Mouse (Mus musculus) intestine, embryonic 16.5 days (tissue): ENCODE data around the gene Vipas39. TPM values are rescaled to one million over a fixed set of nuclear protein-coding genes. Genes with fewer than 3 reads are reported as not detected.
"Not testable (repeated sequence)": the region's sequence is repeated elsewhere in the genome, so short reads cannot be mapped to it uniquely, and the experiment has no call there.

Experiments
- ATAC-seq: fragments of 200-750 bp; cut with Nextera tagmentation; 2 replicates; pipeline ENCODE4 v1.8.0; 2017; ENCODE audit warnings: moderate TSS enrichment, moderate library complexity
- H3K27ac ChIP-seq: fragments of 300-500 bp; sonication (generic); 2 replicates; pipeline ENCODE4 v1.5.1; 2014; ENCODE audit warnings: mild to moderate bottlenecking, low read length
- H3K27me3 ChIP-seq: fragments of 300-500 bp; sonication (generic); replicated peaks from 2 replicates; pipeline ENCODE4 v1.6.1; 2014; ENCODE audit warnings: low read length, control low read depth, mixed read lengths; ENCODE audit not compliant: control insufficient read depth, insufficient read depth
- H3K36me3 ChIP-seq: fragments of 300-500 bp; sonication (generic); 2 replicates; pipeline ENCODE4 v1.6.1; 2014; ENCODE audit warnings: low read length, control low read depth; ENCODE audit not compliant: control insufficient read depth, insufficient read depth
- H3K4me1 ChIP-seq: fragments of 300-500 bp; sonication (generic); 2 replicates; pipeline ENCODE4 v1.6.1; 2014; ENCODE audit warnings: low read length, control low read depth, mixed read lengths; ENCODE audit not compliant: control insufficient read depth, insufficient read depth
- H3K4me2 ChIP-seq: fragments of 300-500 bp; sonication (generic); 2 replicates; pipeline ENCODE4 v1.6.1; 2014; ENCODE audit warnings: low read depth, low read length, control low read depth
- H3K4me3 ChIP-seq: fragments of 300-500 bp; sonication (generic); 2 replicates; pipeline ENCODE4 v1.5.1; 2014; ENCODE audit warnings: mild to moderate bottlenecking, low read length
- H3K9ac ChIP-seq: fragments of 300-500 bp; sonication (generic); 2 replicates; pipeline ENCODE4 v1.6.1; 2014; ENCODE audit warnings: low read depth, low read length
- H3K9me3 ChIP-seq: fragments of 300-500 bp; sonication (generic); 2 replicates; pipeline ENCODE4 v1.6.1; 2016; ENCODE audit warnings: low read length, control low read depth; ENCODE audit not compliant: control insufficient read depth
- WGBS: fragments of 180-500 bp; shearing (Covaris S2); extraction: QIAGEN DNeasy Blood & Tissue Kit; methylation state at CpG from one replicate; pipeline ENCODE4 v1.1.7; 2014; 5-methylcytosine and 5-hydroxymethylcytosine counted together
- polyA plus RNA-seq: library from polyadenylated mRNA; unstranded; fragments of >200 nt; fragmentation: Nextera tagmentation; extraction: Ambion mirVana; gene quantifications from 2 replicates; pipeline ENCODE4 v1.2.1, GENCODE M21; 2015

Gene Vipas39
- polyA plus RNA-seq, 1 experiment from 2014 or later: 42.4 TPM

DNA sequence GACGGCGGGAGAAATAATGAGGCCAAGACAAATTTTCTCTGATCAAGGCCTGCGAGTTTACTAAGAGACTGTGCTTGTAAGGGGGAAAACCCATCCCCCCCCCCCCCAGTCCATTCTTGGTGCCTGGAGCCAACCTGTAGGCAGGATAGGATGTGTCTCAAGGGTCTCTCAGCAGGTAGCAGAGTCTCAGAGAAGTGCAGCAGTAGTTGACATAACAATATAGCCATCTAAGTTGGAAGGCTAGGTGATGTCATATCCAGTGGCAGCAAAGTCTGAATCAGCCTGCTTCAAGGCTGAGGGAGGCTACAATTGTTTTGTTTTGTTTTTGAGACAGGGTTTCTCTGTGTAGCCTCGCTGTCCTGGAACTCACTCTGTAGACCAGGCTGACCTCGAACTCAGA, 60.3 kb downstream of the Vipas39 start:
- 88% methylated on average over 5 of the region's 5 CpGs for WGBS
- not testable (repeated sequence) for H3K27ac ChIP-seq

DNA sequence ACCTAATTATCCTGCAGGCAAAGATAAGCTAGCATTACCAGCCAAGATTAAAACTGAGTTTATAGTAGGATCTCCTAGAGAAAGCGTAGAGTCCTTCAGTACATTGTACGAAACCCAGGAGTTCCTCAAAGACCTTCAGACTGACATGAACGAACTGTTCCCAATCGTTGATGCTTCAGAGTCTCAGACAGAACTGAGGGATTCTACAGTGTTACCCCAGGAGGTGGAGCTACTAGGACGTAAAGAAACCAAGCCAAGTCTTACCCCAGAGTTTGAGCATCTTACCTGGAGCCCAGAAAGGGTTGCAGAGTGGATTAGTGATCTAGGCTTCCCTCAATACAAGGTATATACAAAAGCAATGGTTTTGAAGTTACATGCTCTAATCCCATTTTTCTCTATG, 64.4 kb downstream of the Vipas39 start:
- Histone ChIP-seq H3K36me3 (no peaks in the 10 kb centered on the region), H3K4me2 (no peak overlapping the region), H3K27ac (no peak overlapping the region), H3K27me3 (no peaks in the 10 kb centered on the region), H3K4me1 (peaks cover 4% of the 10 kb centered on the region), H3K9me3 (no peaks in the 10 kb centered on the region), H3K4me3 (no peak overlapping the region), H3K9ac (no peak overlapping the region)
- 66% methylated on average over 5 of the region's 5 CpGs for WGBS
- ATAC-seq: no peak

More for the DNA sequence above, 60.3 kb downstream of the Vipas39 start:
- H3K4me3 ChIP-seq, H3K9ac ChIP-seq, H3K27me3 ChIP-seq, ATAC-seq, H3K9me3 ChIP-seq, H3K36me3 ChIP-seq, H3K4me1 ChIP-seq, H3K4me2 ChIP-seq: not testable (repeated sequence)

DNA sequence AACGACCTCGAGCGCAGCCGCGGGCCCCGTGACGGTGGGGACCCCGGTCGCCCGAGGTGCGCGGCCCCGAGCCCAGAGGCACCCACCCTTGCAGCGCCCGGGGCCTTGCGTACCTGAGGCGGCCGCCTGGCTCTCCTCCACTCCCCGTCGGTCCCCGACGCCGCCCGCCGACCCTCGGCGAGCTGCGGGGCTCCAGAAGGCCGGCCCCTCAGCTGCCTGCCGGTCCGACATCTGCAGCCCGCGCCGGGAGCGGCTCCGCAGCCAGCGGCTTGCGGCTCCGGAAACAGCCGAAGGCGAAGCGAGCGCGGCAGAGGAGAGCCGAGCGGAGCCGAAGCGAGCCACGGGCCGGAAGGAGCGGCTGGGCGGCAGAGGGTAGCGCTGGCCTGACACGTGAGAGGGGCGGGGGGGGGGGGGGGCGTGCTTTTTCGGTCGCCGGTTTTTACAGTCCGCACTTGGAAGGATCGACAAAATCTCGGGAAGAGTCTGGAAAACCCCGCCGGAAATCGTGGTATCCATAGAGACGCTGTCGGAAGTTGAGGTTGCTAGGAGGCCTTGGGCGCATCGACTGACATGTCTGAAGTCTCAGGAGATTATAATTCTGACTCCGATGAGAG, 66.0 kb downstream of the Vipas39 start, which contains the start of gene Tmed8:
TSS of gene Tmed8 (minus strand) at position 482 of the 614 bp plus-strand sequence.
- under 1% methylated on average over 67 of the region's 70 CpGs for WGBS
- Histone ChIP-seq H3K9ac (peak within 1 kb of the TSS; percentile 90), H3K27me3 (no peaks in the 10 kb centered on the region), H3K36me3 (no peaks in the 10 kb centered on the region), H3K27ac (peak within 1 kb of the TSS; percentile 37; the same call in 1 of the 2 replicates), H3K4me1 (peaks cover 4% of the 10 kb centered on the region), H3K9me3 (no peaks in the 10 kb centered on the region), H3K4me2 (peak within 1 kb of the TSS; percentile 90), H3K4me3 (peak within 1 kb of the TSS; percentile 91)
- ATAC-seq: peak; percentile 95

DNA sequence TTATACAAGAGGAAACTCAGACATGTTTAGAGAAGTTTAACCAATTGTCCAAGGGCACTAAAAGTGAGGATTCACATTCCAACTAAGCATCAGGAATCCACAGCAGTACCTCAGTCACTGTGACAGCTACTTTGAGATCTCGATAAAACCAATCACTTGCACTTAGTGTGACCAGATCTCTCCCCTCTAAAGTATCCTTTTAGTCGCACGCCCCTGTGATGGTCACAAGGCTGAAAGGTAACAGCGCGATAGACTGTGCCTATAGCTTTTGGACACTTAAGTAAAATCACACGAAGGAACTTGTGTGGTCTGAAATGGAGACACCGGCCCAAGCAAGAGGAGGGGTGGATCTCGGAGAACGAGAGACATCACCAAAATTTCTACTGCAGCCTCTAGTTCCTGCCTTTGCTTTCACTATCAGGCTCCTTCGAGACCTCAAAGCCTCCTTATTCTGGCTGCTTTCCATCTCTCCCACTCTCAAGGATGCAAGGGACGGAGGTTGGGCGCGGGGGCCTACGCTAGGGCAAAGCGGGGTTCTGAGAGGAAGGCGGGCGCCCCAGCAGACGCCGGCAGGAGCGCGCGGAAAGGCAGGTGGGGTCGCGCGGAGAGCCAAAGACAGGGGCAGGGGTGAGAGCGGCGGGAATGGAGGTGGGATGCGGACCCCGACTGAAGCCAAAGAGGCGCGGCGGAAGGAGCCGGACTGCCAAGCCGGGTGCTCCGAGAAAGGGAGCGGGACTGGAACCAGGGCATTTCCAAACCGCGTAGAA, 66.7 kb downstream of the Vipas39 start, which contains the start of gene Samd15:
TSS of gene Samd15 (plus strand) at position 518 of the 767 bp plus-strand sequence.
- peaks cover 4% of the 10 kb centered on the region for H3K4me1 ChIP-seq
- peak within 1 kb of the TSS; percentile 90 for H3K9ac ChIP-seq
- peak within 1 kb of the TSS; percentile 91 for H3K4me3 ChIP-seq
- H3K4me2 ChIP-seq: peak within 1 kb of the TSS; percentile 90
- peak; percentile 69 for ATAC-seq
- no peaks in the 10 kb centered on the region for H3K9me3 ChIP-seq
- no peaks in the 10 kb centered on the region for H3K27me3 ChIP-seq
- peak within 1 kb of the TSS; percentile 37; the same call in 1 of the 2 replicates for H3K27ac ChIP-seq
- 1% methylated on average over 38 of the region's 38 CpGs for WGBS
- H3K36me3 ChIP-seq: no peaks in the 10 kb centered on the region

DNA sequence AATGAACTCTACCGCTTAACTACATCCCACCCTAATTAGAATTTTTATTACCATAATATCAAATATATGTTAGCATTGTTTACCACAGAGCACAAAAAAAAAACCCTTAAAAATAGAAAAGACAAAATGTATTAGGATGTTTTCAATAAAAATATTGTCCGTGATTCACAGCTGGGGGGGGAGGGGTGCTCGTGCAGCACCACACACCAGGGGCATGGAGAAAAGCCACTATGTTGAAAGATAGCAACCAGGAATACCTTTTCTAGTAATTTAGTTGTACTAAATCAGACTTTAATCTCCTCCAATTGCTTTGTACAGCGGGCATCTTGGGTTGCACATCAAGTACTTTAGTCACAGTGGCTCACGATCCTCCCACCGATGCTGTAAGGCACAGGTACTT, 67.3 kb downstream of the Vipas39 start:
- peaks cover 4% of the 10 kb centered on the region for H3K4me1 ChIP-seq
- no peak overlapping the region for H3K27ac ChIP-seq
- H3K9ac ChIP-seq: peak overlapping the region; percentile 90
- peak overlapping the region; percentile 91 for H3K4me3 ChIP-seq
- ATAC-seq: no peak
- H3K36me3 ChIP-seq: no peaks in the 10 kb centered on the region
- H3K27me3 ChIP-seq: no peaks in the 10 kb centered on the region
- H3K9me3 ChIP-seq: no peaks in the 10 kb centered on the region
- 54% methylated on average over 6 of the region's 6 CpGs for WGBS
- H3K4me2 ChIP-seq: peak overlapping the region; percentile 90

DNA sequence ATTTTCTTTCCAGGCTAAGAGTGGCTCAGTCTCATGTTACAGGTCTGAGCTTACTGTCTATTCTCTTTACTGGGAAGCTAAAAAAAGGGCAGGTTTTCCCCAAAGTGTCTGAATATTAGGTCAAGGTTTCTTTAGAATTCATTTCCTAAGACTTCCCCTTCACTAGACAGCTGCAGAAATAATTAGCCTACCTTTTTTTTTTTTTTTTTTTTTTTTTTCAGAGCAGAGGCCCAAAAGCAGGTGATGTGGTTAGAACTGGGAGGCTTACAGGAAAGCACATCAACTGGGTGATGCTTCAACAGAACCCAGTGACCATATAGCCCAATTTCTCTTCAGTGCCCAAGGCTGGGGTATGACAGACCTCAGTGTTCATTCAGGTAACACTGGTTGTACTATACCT, 69.7 kb downstream of the Vipas39 start:
- H3K27me3 ChIP-seq: no peaks in the 10 kb centered on the region
- no peak overlapping the region for H3K9ac ChIP-seq
- no peaks in the 10 kb centered on the region for H3K36me3 ChIP-seq
- no peak overlapping the region for H3K27ac ChIP-seq
- H3K4me2 ChIP-seq: no peak overlapping the region
- no peak for ATAC-seq
- no peak overlapping the region for H3K4me3 ChIP-seq
- peaks cover 4% of the 10 kb centered on the region for H3K4me1 ChIP-seq
- H3K9me3 ChIP-seq: no peaks in the 10 kb centered on the region

DNA sequence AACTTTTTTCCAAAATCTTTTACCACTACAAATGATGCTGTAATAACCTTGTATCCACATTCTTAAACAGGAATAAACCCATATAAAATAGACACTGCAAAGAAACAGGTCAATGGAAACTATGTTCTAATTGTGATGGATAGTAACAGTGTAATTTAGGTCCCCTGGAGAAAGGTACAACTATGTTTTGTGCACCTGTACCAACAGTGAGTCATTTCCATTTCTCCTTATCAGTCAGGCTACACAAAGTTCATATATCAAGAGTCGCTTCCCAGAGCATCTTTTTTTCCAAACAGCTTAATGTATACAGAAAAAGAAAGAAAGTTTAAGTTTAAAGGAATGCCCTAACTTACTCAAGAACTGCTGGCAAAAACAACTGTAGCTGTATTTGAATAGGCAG, 71.0 kb downstream of the Vipas39 start:
- Histone ChIP-seq H3K4me1 (peaks cover 4% of the 10 kb centered on the region), H3K4me2 (no peak overlapping the region), H3K9ac (no peak overlapping the region), H3K9me3 (no peaks in the 10 kb centered on the region), H3K4me3 (no peak overlapping the region), H3K27me3 (no peaks in the 10 kb centered on the region), H3K36me3 (no peaks in the 10 kb centered on the region), H3K27ac (no peak overlapping the region)
- 56% methylated on average over 1 of the region's 1 CpGs for WGBS
- no peak for ATAC-seq

DNA sequence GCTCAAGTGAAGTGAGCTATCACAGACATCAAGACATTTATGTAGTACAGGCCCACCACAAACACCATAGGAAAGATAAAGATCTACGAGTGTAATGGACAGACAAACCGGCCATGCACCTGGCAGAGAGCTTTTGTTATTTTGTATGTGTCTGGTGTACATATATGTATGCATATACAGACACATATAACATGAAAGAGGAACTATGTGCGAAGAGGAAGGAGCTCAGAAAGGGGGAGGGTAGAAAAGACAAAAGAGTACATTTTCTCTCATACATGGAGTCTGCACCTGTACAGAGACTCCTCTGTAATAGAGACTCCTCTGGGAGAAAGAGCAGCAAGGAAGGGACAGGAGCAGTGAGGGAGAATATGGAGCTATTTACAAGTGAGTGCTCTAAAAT, 73.0 kb downstream of the Vipas39 start:
- Histone ChIP-seq H3K4me3 (no peak overlapping the region), H3K4me2 (no peak overlapping the region), H3K27ac (no peak overlapping the region), H3K9ac (no peak overlapping the region), H3K27me3 (no peaks in the 10 kb centered on the region), H3K9me3 (no peaks in the 10 kb centered on the region), H3K36me3 (no peaks in the 10 kb centered on the region), H3K4me1 (no peaks in the 10 kb centered on the region)
- ATAC-seq: no peak
- WGBS: 83% methylated on average over 3 of the region's 3 CpGs
